Mouse (Mus musculus): ENCODE data around the gene Snap47. TPM values are rescaled to one million over a fixed set of nuclear protein-coding genes. Genes with fewer than 3 reads are reported as not detected.

Snap47 gene
- total and polyA plus RNA-seq, 2 experiments from 2014 or later: 467 to 588 TPM

DNA sequence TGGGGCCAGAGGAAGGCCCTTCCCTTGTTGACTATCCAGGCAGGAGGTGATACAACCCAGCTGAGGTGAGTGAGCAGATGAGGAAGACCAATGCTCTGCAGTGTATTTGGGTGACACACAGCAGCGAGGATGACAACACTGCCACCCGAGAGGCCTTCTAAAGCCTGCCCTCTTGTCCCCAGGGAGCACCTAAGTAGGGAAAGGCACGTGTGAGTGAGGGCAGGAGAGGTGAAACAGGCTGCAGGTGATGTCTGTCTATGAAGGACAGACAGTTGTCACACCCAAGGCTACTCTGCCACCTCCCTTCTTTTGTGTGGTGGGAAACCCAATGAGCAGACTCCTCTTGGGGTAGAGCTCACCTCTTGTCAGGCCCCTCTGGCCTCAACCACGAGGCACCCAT lies 61.4 kb downstream of the Snap47 start:
- no peak overlapping the region for H3K4me2 ChIP-seq (ENCODE audit: low read depth, low read length, poor library complexity, severe bottlenecking)
- no peaks in the 10 kb centered on the region for H3K4me1 ChIP-seq (ENCODE audit: insufficient read depth, low read length)
- H3K27me3 ChIP-seq (ENCODE audit: insufficient read depth, low read length): no peaks in the 10 kb centered on the region
- no peaks in the 10 kb centered on the region for H3K9me3 ChIP-seq (ENCODE audit: low read length)
- TF ChIP-seq CTCF (IDR thresholded peaks at IDR 0.05): no peak
- H3K27ac ChIP-seq (ENCODE audit: low read depth, low read length): no peak overlapping the region
- ATAC-seq (ENCODE audit: low FRiP score) (no peak), DNase-seq (ENCODE audit: low spot score) (no peak)
- no peaks in the 10 kb centered on the region for H3K36me3 ChIP-seq (ENCODE audit: insufficient read depth, low read length)
- no peak overlapping the region for H3K4me3 ChIP-seq (ENCODE audit: low read depth, low read length)
- H3K9ac ChIP-seq (replicated peaks; ENCODE audit: low read length, poor library complexity, severe bottlenecking): no peak overlapping the region
- 58% methylated on average over 4 of the region's 4 CpGs for WGBS

DNA sequence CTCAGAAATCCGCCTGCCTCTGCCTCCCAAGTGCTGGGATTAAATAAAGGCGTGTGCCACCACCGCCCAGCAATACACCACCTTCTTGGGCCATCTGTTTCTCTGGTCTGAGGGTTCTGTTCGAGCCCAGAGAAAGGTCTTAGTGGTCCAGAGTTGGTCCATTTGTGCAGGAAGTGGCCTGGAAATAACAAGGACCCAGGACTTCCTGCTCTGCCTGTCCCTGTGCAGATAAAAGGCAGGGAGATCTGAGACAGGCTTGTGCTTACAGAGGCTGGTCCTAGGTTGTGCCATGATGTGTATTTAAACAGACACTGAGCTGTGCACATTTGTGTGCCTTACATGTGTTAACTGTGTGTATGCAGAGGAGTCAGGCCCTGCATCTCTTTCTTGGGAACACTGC lies 62.2 kb downstream of the Snap47 start:
- H3K9ac ChIP-seq (replicated peaks; ENCODE audit: low read length, poor library complexity, severe bottlenecking): no peak overlapping the region
- WGBS: 85% methylated on average over 4 of the region's 4 CpGs
- H3K4me2 ChIP-seq (ENCODE audit: low read depth, low read length, poor library complexity, severe bottlenecking): no peak overlapping the region
- no peak overlapping the region for H3K4me3 ChIP-seq (ENCODE audit: low read depth, low read length)
- no peak for DNase-seq (ENCODE audit: low spot score)
- no peak for TF ChIP-seq CTCF (IDR thresholded peaks at IDR 0.05)
- no peak for ATAC-seq (ENCODE audit: low FRiP score)
- no peak overlapping the region for H3K27ac ChIP-seq (ENCODE audit: low read depth, low read length)
- no peaks in the 10 kb centered on the region for H3K4me1 ChIP-seq (ENCODE audit: insufficient read depth, low read length)
- no peaks in the 10 kb centered on the region for H3K27me3 ChIP-seq (ENCODE audit: insufficient read depth, low read length)
- H3K9me3 ChIP-seq (ENCODE audit: low read length): no peaks in the 10 kb centered on the region
- H3K36me3 ChIP-seq (ENCODE audit: insufficient read depth, low read length): no peaks in the 10 kb centered on the region

DNA sequence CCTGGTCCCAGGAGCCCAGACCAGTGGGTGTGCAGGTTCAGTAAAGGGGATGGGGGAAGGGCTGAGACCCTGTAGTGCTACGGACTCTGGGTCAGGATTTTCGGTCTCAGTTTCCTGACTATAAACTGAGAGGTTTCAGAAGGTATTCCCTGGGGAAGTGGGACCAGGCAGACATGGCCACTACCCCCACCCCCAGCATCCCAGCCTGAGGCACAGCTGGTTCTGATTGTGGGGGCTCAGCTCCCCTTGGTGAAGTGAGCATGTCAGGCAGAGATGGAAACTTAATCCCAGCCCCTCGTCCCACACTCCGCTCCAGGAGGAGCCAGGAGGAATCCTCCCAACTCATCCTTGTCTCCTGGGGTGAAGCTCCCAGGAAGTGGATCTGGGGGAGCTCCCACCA lies 63.5 kb downstream of the Snap47 start:
- no peaks in the 10 kb centered on the region for H3K27me3 ChIP-seq (ENCODE audit: insufficient read depth, low read length)
- DNase-seq (ENCODE audit: low spot score) (no peak), ATAC-seq (ENCODE audit: low FRiP score) (no peak)
- no peaks in the 10 kb centered on the region for H3K9me3 ChIP-seq (ENCODE audit: low read length)
- no peaks in the 10 kb centered on the region for H3K4me1 ChIP-seq (ENCODE audit: insufficient read depth, low read length)
- 61% methylated on average over 4 of the region's 4 CpGs for WGBS
- no peak overlapping the region for H3K27ac ChIP-seq (ENCODE audit: low read depth, low read length)
- H3K4me2 ChIP-seq (ENCODE audit: low read depth, low read length, poor library complexity, severe bottlenecking): no peak overlapping the region
- H3K36me3 ChIP-seq (ENCODE audit: insufficient read depth, low read length): no peaks in the 10 kb centered on the region
- no peak overlapping the region for H3K4me3 ChIP-seq (ENCODE audit: low read depth, low read length)
- TF ChIP-seq CTCF (IDR thresholded peaks at IDR 0.05): no peak
- no peak overlapping the region for H3K9ac ChIP-seq (replicated peaks; ENCODE audit: low read length, poor library complexity, severe bottlenecking)

DNA sequence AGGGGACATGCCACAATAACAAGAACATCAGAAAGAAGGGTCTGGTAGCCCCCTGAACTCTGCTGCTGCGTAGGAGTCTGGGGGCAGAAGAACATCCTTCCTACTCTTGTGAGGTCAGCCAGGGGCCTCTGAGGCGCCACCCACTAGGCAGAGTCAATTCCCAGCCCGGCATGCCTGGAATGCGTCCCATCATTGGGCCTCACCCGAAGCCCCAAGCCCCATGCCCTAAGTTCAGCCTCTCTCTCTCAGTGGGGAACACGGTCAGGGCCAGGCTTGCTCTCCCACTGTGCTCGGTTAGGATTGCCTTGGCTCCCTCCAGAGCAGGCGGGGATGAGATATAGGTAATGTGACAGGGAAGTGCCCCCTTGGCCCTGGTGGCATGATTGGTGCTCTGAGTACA lies 65.9 kb downstream of the Snap47 start:
- H3K4me2 ChIP-seq (ENCODE audit: low read depth, low read length, poor library complexity, severe bottlenecking): no peak overlapping the region
- DNase-seq (ENCODE audit: low spot score) (no peak), ATAC-seq (ENCODE audit: low FRiP score) (no peak)
- no peak overlapping the region for H3K4me3 ChIP-seq (ENCODE audit: low read depth, low read length)
- TF ChIP-seq CTCF (IDR thresholded peaks at IDR 0.05): no peak
- H3K9ac ChIP-seq (replicated peaks; ENCODE audit: low read length, poor library complexity, severe bottlenecking): no peak overlapping the region
- H3K9me3 ChIP-seq (ENCODE audit: low read length): no peaks in the 10 kb centered on the region
- 19% methylated on average over 8 of the region's 8 CpGs for WGBS
- no peaks in the 10 kb centered on the region for H3K36me3 ChIP-seq (ENCODE audit: insufficient read depth, low read length)
- no peaks in the 10 kb centered on the region for H3K27me3 ChIP-seq (ENCODE audit: insufficient read depth, low read length)
- H3K27ac ChIP-seq (ENCODE audit: low read depth, low read length): no peak overlapping the region
- H3K4me1 ChIP-seq (ENCODE audit: insufficient read depth, low read length): no peaks in the 10 kb centered on the region

DNA sequence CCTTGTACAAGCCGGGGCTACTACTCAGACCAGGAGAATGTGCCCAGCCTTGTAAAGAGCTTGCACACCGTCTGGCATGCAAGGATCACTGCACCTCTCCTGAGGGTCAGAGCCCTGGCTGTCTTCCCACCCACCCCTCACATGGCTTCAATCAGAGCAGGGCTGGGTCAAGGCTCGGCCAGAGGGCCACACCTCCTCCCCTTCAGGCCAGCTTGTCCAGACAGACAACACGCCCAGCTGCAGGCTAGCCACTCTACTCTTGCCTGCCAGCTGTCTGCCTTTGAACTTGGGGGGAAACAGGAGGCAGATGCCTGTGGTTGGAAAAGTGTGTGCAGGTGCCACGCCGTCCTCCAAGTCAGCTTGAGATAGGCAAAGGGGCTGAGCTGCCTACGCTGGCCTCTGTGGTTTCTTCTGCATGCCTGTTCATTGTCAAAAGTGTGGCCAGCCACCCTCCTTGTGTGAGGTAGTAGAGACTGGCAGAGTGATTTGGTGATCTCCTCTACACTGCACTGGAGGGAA lies 66.5 kb downstream of the Snap47 start:
- Histone ChIP-seq H3K27ac (ENCODE audit: low read depth, low read length) (no peak overlapping the region), H3K9me3 (ENCODE audit: low read length) (no peaks in the 10 kb centered on the region), H3K4me1 (ENCODE audit: insufficient read depth, low read length) (no peaks in the 10 kb centered on the region), H3K27me3 (ENCODE audit: insufficient read depth, low read length) (no peaks in the 10 kb centered on the region), H3K4me3 (ENCODE audit: low read depth, low read length) (no peak overlapping the region), H3K4me2 (ENCODE audit: low read depth, low read length, poor library complexity, severe bottlenecking) (no peak overlapping the region), H3K9ac (replicated peaks; ENCODE audit: low read length, poor library complexity, severe bottlenecking) (no peak overlapping the region), H3K36me3 (ENCODE audit: insufficient read depth, low read length) (no peaks in the 10 kb centered on the region)
- ATAC-seq (ENCODE audit: low FRiP score) (no peak), DNase-seq (ENCODE audit: low spot score) (no peak)
- 60% methylated on average over 7 of the region's 7 CpGs for WGBS
- no peak for TF ChIP-seq CTCF (IDR thresholded peaks at IDR 0.05)

DNA sequence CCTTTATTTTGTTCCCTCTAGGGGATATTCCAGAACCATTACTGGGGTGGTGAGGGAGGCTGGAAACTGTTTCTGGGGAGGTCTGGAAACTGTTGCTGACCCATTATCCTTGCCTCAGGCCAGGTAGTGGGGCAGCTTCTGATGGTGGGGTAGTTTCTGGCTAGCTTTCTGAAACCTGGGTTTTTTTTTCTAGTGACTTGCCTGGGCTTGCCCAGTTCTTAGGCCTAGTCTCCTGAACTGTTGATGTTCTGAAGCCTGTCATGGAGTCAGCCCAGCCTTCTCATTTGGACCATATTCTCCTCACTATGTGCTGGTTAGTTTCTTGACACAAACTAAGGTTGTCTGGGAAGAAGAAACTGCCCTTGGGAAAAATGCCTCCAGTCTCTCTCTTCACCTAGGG lies 71.4 kb downstream of the Snap47 start:
- ATAC-seq (ENCODE audit: low FRiP score): no peak
- DNase-seq (ENCODE audit: low spot score): no peak
- no peak overlapping the region for H3K9ac ChIP-seq (replicated peaks; ENCODE audit: low read length, poor library complexity, severe bottlenecking)
- TF ChIP-seq CTCF (IDR thresholded peaks at IDR 0.05): no peak
- no peaks in the 10 kb centered on the region for H3K4me1 ChIP-seq (ENCODE audit: insufficient read depth, low read length)
- H3K27me3 ChIP-seq (ENCODE audit: insufficient read depth, low read length): no peaks in the 10 kb centered on the region
- H3K4me2 ChIP-seq (ENCODE audit: low read depth, low read length, poor library complexity, severe bottlenecking): no peak overlapping the region
- H3K27ac ChIP-seq (ENCODE audit: low read depth, low read length): no peak overlapping the region
- H3K36me3 ChIP-seq (ENCODE audit: insufficient read depth, low read length): no peaks in the 10 kb centered on the region
- no peak overlapping the region for H3K4me3 ChIP-seq (ENCODE audit: low read depth, low read length)
- H3K9me3 ChIP-seq (ENCODE audit: low read length): no peaks in the 10 kb centered on the region

Measured in midbrain, postnatal 0 days (tissue).